Mouse (Mus musculus): ENCODE results near the gene Gm49352. TPM values are rescaled to one million over a fixed set of nuclear protein-coding genes. Genes with fewer than 3 reads are reported as not detected.
"Not testable (repeated sequence)": the region's sequence is repeated elsewhere in the genome, so short reads cannot be mapped to it uniquely, and the experiment has no call there.

Gm49352 gene
- polyA plus RNA-seq (2015; fragmentation: Nextera tagmentation; extraction: Ambion mirVana): not detected in 2 replicates

GRCm38 (mm10) chr13:61568074-61568473 is at the start of gene Gm49352:
TSS of gene Gm49352 (minus strand) at chr13:61568174.
- ATAC-seq (ENCODE audit: low read depth); H3K27me3 ChIP-seq (ENCODE audit: control insufficient read depth, insufficient read depth, low read depth, low read length); H3K4me3 ChIP-seq (ENCODE audit: low read depth, low read length); H3K9ac ChIP-seq (ENCODE audit: low read depth, low read length); H3K4me1 ChIP-seq (ENCODE audit: control insufficient read depth, low read depth, low read length); H3K9me3 ChIP-seq (replicated peaks; ENCODE audit: control insufficient read depth, low read length); H3K4me2 ChIP-seq (ENCODE audit: low read depth, low read length); H3K36me3 ChIP-seq (ENCODE audit: control insufficient read depth, insufficient read depth); H3K27ac ChIP-seq (ENCODE audit: low read length): not testable (repeated sequence)
- WGBS (ENCODE audit: insufficient replicate concordance): 19% methylated on average over 1 of the region's 1 CpGs

DNA sequence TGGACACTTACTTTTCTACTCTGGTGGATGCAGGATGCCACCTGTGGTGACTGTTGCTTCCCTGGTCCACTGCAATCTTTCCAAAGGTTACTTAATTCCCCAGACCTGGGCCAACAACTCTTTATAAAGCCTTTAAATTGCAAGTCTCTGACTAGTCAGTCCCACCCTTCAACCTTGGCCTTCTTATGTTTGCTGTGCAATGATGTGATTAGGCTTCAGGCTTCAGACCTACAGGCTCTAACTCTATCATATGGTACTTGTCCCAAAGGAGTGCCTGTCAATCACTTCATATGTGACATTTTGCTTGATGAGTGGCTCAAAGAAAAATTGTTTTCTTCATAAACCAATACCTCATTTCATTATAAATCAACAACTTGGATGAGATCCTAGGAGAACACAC is 2.1 kb upstream of the Gm49352 start, which contains the start of gene Cts3:
Gene Cts3, minus strand, starts transcription at position 101 of the 400 bp plus-strand sequence.
- no peaks in the 10 kb centered on the region for H3K4me1 ChIP-seq (ENCODE audit: control insufficient read depth, low read depth, low read length)
- no peak for ATAC-seq (ENCODE audit: low read depth)
- no peak within 1 kb of the TSS for H3K9ac ChIP-seq (ENCODE audit: low read depth, low read length)
- H3K4me2 ChIP-seq (ENCODE audit: low read depth, low read length): no peak within 1 kb of the TSS
- no peaks in the 10 kb centered on the region for H3K9me3 ChIP-seq (replicated peaks; ENCODE audit: control insufficient read depth, low read length)
- H3K36me3 ChIP-seq (ENCODE audit: control insufficient read depth, insufficient read depth): no peaks in the 10 kb centered on the region
- no peaks in the 10 kb centered on the region for H3K27me3 ChIP-seq (ENCODE audit: control insufficient read depth, insufficient read depth, low read depth, low read length)
- no peak within 1 kb of the TSS for H3K27ac ChIP-seq (ENCODE audit: low read length)
- H3K4me3 ChIP-seq (ENCODE audit: low read depth, low read length): no peak within 1 kb of the TSS

DNA sequence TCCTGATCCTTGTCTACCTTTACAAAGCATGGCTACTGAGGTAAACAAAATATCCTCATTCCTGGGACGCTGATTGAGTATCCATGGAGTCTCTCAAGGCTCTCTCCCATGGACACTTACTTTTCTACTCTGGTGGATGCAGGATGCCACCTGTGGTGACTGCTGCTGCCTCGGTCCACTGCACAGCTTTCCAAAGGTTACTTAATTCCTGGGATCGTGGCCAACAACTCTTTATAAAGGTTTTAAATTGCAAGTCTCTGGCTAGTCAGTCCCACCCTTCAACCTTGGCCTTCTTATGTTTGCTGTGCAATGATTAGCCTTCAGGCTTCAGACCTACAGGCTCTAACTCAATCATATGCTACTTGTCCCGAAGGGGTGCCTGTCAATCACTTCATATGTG is 26.3 kb downstream of the Gm49352 start, which contains the start of gene Ctsm:
Gene Ctsm, minus strand, starts transcription at position 209 of the 400 bp plus-strand sequence.
- H3K27ac ChIP-seq (ENCODE audit: low read length): no peak within 1 kb of the TSS
- no peaks in the 10 kb centered on the region for H3K9me3 ChIP-seq (replicated peaks; ENCODE audit: control insufficient read depth, low read length)
- no peak within 1 kb of the TSS for H3K4me3 ChIP-seq (ENCODE audit: low read depth, low read length)
- H3K4me1 ChIP-seq (ENCODE audit: control insufficient read depth, low read depth, low read length): no peaks in the 10 kb centered on the region
- no peak for ATAC-seq (ENCODE audit: low read depth)
- H3K9ac ChIP-seq (ENCODE audit: low read depth, low read length): no peak within 1 kb of the TSS
- WGBS (ENCODE audit: insufficient replicate concordance): 43% methylated on average over 4 of the region's 4 CpGs
- no peaks in the 10 kb centered on the region for H3K27me3 ChIP-seq (ENCODE audit: control insufficient read depth, insufficient read depth, low read depth, low read length)
- H3K4me2 ChIP-seq (ENCODE audit: low read depth, low read length): no peak within 1 kb of the TSS
- H3K36me3 ChIP-seq (ENCODE audit: control insufficient read depth, insufficient read depth): no peaks in the 10 kb centered on the region

Other genes with a start within 250 kb of the Gm49352 start
- not detected in 2 replicates for gene Cts7, start 210.0 kb downstream of the Gm49352 start, polyA plus RNA-seq (2015; fragmentation: Nextera tagmentation; extraction: Ambion mirVana)
- not detected in 2 replicates for gene Ctsm, start 26.3 kb downstream of the Gm49352 start, polyA plus RNA-seq (2015; fragmentation: Nextera tagmentation; extraction: Ambion mirVana)
- gene Cts3, start 2.0 kb upstream of the Gm49352 start, polyA plus RNA-seq (2015; fragmentation: Nextera tagmentation; extraction: Ambion mirVana): not detected in 2 replicates